Mouse (Mus musculus) embryonic facial prominence, embryonic 13.5 days (tissue): ENCODE data around the gene Fancd2os. TPM values are rescaled to one million over a fixed set of nuclear protein-coding genes. Genes with fewer than 3 reads are reported as not detected.
A peak's percentile ranks its signal among the peaks of the same experiment; 100 is the strongest.

Experiments
- ATAC-seq: fragments of 200-750 bp; cut with Nextera tagmentation; 2 replicates; pipeline ENCODE4 v1.8.0; 2017; ENCODE audit warnings: low read depth; ENCODE audit not compliant: insufficient number of reproducible peaks, insufficient read depth, low FRiP score, low TSS enrichment
- H3K27ac ChIP-seq: fragments of 300-500 bp; sonication (generic); 2 replicates; pipeline ENCODE4 v1.5.1; 2015; ENCODE audit warnings: moderate library complexity, mild to moderate bottlenecking, inconsistent platforms
- H3K27me3 ChIP-seq: fragments of 300-500 bp; sonication (generic); 2 replicates; pipeline ENCODE4 v1.6.1; 2015; ENCODE audit warnings: mild to moderate bottlenecking, inconsistent platforms
- H3K36me3 ChIP-seq: fragments of 300-500 bp; sonication (generic); 2 replicates; pipeline ENCODE4 v1.6.1; 2015; ENCODE audit warnings: mild to moderate bottlenecking, inconsistent platforms
- H3K4me1 ChIP-seq: fragments of 300-500 bp; sonication (generic); 2 replicates; pipeline ENCODE4 v1.6.1; 2015; ENCODE audit warnings: inconsistent platforms
- H3K4me2 ChIP-seq: fragments of 300-500 bp; sonication (generic); 2 replicates; pipeline ENCODE4 v1.6.1; 2015; ENCODE audit warnings: moderate library complexity, mild to moderate bottlenecking, inconsistent platforms
- H3K4me3 ChIP-seq: fragments of 300-500 bp; sonication (generic); 2 replicates; pipeline ENCODE4 v1.5.1; 2015; ENCODE audit warnings: mild to moderate bottlenecking, inconsistent platforms
- H3K9ac ChIP-seq: fragments of 300-500 bp; sonication (generic); 2 replicates; pipeline ENCODE4 v1.6.1; 2015; ENCODE audit warnings: mild to moderate bottlenecking, inconsistent platforms
- H3K9me3 ChIP-seq: fragments of 300-500 bp; sonication (generic); 2 replicates; pipeline ENCODE4 v1.6.1; 2016; ENCODE audit warnings: inconsistent platforms
- WGBS: fragments of 180-500 bp; shearing (Covaris S2); methylation state at CpG from one replicate; pipeline ENCODE4 v1.1.7; 2015; ENCODE audit warnings: mixed read lengths; 5-methylcytosine and 5-hydroxymethylcytosine counted together
- polyA plus RNA-seq: library from polyadenylated mRNA; unstranded; fragments of >200 nt; fragmentation: Nextera tagmentation; extraction: Ambion mirVana; gene quantifications from 2 replicates; pipeline ENCODE4 v1.2.1, GENCODE M21; 2015

The Fancd2os gene
- not detected in 2 replicates for polyA plus RNA-seq

DNA sequence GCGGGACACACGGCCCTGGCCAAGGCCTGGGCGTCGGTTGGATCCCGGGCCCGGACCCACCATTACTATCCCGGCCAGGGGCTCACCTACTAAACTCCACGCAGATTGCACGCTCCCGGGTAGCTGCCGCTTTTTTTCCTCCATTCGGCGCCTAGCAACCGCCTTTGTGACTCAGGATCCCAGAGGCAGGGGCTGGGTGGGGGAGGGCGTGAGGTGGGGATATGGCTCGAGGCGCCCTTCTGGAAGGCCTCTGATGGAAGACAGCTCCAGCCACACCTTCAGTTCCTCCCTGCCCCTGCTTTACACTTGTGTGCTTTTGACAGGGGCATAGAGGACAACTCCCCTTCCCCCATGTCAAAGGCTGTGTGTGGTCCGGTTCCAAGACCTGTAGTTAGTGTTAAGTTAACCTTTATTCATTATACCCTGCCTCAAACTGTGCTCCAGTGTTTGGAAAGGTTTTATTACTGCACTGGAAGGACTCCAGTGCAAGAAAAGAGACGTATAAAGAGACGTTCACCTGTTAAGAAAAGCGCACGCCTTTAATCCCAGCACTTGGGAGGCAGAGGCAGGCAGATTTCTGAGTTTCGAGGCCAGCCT lies at the start of gene Fancd2os:
Gene Fancd2os (minus strand): TSS at position 173 of the 597 bp plus-strand sequence.
- H3K9ac ChIP-seq, result peak within 1 kb of the TSS; percentile 51
- 0 out of 2 replicates have a peak, but pooled peaks cover 4% of the 10 kb centered on the region for H3K36me3 ChIP-seq
- no peak within 1 kb of the TSS for H3K4me3 ChIP-seq
- H3K9me3 ChIP-seq, result no peaks in the 10 kb centered on the region
- no peak within 1 kb of the TSS for H3K27ac ChIP-seq
- 43% methylated on average over 23 of the region's 23 CpGs for WGBS
- H3K4me2 ChIP-seq, result no peak within 1 kb of the TSS
- no peaks in the 10 kb centered on the region for H3K27me3 ChIP-seq
- no peak for ATAC-seq
- H3K4me1 ChIP-seq, result peaks cover 3% of the 10 kb centered on the region

DNA sequence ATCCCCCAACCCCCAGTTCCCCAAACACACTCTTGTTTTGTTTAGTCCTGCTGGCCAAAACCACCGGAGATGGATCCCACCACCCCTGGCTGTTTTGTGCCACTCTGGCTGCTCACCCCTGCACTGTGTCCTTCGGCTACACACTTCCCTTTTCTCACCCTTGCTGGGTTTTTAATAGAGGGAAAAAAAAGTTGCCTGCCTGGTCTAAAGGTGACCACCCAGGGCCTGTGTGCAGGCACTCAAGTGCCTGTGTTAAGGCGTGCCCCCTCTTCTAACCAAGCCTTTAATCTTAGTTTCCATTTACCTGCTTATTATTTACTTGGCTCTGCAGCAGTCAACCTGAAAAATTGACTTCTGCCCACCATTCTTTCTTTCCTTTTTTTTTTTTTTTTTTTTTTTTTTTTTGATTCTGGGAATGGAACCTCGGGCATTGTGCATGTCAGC lies 49.7 kb upstream of the Fancd2os start:
- no peaks in the 10 kb centered on the region for H3K36me3 ChIP-seq
- no peaks in the 10 kb centered on the region for H3K9me3 ChIP-seq
- H3K27ac ChIP-seq, result no peak overlapping the region
- H3K4me2 ChIP-seq, result no peak overlapping the region
- no peaks in the 10 kb centered on the region for H3K4me1 ChIP-seq
- no peak overlapping the region for H3K4me3 ChIP-seq
- no peak for ATAC-seq
- 67% methylated on average over 4 of the region's 4 CpGs for WGBS
- H3K27me3 ChIP-seq, result no peaks in the 10 kb centered on the region
- no peak overlapping the region for H3K9ac ChIP-seq

DNA sequence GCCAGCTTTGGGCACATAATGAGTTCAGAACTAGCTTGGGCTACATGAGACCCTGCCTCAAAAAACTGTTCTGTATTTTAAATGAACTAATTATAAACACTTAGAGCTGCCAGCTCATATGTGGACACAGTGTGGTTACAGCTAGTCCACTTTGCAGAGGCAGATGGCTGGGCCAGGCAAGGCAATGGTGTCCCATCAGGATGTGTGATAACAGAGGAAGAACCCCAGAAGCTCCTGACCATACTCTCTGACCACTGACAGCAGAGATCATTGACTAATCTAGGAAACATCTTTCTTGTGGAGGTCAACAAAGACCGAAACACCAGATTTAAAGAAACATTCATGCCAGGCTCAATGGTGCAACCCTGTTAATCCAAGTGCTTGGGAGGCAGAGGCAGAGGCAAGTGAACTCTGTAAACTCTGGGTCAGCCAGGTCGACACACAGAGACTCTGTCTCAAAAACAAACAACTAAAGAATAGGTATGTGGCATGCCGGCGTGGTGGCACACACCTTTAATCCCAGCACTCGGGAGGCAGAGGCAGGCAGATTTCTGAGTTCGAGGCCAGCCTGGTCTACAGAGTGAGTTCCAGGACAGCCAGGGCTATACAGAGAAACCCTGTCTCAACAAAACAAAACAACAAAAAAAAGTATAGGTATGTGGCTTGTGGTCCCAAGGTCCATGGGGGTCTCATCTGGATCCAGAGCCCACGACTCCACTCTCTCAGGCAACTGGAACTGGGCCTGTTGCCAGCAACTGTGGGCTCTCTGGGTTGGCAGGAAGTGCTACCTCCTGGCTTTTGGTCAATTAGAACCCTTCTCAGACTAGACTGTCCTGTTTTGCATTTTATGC lies 49.1 kb upstream of the Fancd2os start:
- H3K9me3 ChIP-seq, result no peaks in the 10 kb centered on the region
- H3K27me3 ChIP-seq, result no peaks in the 10 kb centered on the region
- H3K4me1 ChIP-seq, result no peaks in the 10 kb centered on the region
- ATAC-seq, result no peak
- H3K9ac ChIP-seq, result no peak overlapping the region
- no peaks in the 10 kb centered on the region for H3K36me3 ChIP-seq
- 82% methylated on average over 7 of the region's 7 CpGs for WGBS
- H3K4me2 ChIP-seq, result no peak overlapping the region
- H3K27ac ChIP-seq, result no peak overlapping the region
- H3K4me3 ChIP-seq, result no peak overlapping the region

DNA sequence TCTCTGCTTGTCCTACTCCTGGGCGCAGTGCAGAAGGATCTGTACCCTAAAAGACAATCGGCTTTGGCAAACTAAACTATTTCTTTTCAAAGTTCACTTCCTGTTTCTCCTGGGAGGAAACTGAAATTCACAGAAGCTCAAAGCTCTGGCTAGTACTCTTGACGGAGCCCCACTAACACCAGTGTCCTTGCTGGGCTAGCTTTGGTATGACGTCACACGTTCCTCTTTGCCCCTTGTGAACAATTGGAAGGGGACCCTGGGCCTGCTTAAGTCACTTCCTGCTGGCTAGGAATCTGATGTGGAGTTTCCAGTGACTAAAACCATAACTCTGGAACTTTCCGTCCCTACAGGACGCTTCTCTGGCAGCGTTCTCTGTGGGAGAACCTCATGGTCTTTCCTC lies 44.3 kb upstream of the Fancd2os start:
- H3K36me3 ChIP-seq, result no peaks in the 10 kb centered on the region
- H3K9me3 ChIP-seq, result no peaks in the 10 kb centered on the region
- WGBS, result 85% methylated on average over 8 of the region's 8 CpGs
- H3K27me3 ChIP-seq, result no peaks in the 10 kb centered on the region
- no peak overlapping the region for H3K9ac ChIP-seq
- no peaks in the 10 kb centered on the region for H3K4me1 ChIP-seq
- no peak overlapping the region for H3K4me3 ChIP-seq
- H3K27ac ChIP-seq, result no peak overlapping the region
- H3K4me2 ChIP-seq, result no peak overlapping the region
- no peak for ATAC-seq

DNA sequence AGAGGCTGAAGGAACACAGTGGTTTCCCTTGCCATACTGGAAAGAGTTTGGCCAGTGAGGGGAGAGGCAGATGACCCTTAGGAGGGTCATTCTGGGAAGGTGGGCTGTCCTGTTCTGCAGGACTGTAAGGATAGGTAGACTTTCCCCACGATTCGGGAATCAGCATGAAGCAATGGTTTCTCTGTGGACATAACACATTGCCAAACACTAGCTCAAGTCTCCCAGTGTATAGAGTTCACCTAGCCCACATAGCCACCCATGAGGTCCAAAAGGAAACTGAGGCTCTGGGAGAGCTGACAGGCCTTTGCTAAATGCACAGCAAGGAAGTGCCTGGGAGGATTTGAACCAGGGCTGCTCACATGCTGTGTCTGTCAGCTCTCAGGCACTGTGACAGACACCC lies 43.5 kb upstream of the Fancd2os start:
- 91% methylated on average over 2 of the region's 2 CpGs for WGBS
- Histone ChIP-seq H3K36me3 (no peaks in the 10 kb centered on the region), H3K9ac (no peak overlapping the region), H3K4me3 (no peak overlapping the region), H3K27ac (no peak overlapping the region), H3K27me3 (no peaks in the 10 kb centered on the region), H3K4me1 (no peaks in the 10 kb centered on the region), H3K9me3 (no peaks in the 10 kb centered on the region), H3K4me2 (no peak overlapping the region)
- ATAC-seq, result no peak

DNA sequence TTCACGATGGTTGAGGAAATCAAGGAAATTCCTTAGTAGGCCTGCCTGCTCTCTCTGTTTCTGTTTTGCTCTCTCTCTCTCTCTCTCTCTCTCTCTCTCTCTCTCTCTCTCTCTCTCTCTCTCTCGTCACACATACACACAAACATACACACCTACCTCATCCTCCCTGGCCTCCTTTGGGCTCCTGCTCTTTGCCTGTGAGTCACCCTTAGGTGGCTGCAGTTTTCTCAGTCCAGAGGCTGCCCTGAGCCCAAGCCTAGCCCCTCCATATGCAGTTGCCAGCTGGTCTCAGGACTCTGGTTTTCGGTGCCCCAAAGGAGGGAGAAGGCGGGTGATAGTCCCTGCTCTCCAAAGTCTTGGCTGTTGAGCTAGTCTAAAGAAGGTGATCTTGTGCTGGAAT lies 42.5 kb upstream of the Fancd2os start:
- ATAC-seq, result no peak
- no peaks in the 10 kb centered on the region for H3K9me3 ChIP-seq
- no peak overlapping the region for H3K27ac ChIP-seq
- no peak overlapping the region for H3K4me3 ChIP-seq
- H3K9ac ChIP-seq, result no peak overlapping the region
- no peaks in the 10 kb centered on the region for H3K4me1 ChIP-seq
- WGBS, result 78% methylated on average over 4 of the region's 4 CpGs
- no peaks in the 10 kb centered on the region for H3K27me3 ChIP-seq
- no peak overlapping the region for H3K4me2 ChIP-seq
- no peaks in the 10 kb centered on the region for H3K36me3 ChIP-seq

DNA sequence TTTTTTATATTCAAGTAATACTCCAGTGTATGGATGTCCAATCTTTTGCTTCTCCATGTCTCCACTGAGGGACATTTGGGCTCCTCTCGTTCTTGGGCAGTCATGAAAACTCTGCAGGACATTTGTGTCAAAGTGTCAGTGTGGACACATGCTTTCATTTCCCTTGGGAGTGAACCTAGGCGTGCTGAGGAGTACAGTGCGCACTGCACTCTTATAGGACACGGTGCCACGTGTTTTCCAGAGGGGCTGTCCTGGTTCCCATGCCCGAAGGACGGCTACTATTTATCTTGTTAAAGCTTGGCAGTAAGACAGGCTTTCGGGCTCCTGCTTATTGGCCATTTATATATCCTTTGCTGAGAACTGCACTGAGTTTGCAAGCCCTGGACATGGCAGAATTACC lies 42.1 kb upstream of the Fancd2os start:
- Histone ChIP-seq H3K4me2 (no peak overlapping the region), H3K9ac (no peak overlapping the region), H3K9me3 (no peaks in the 10 kb centered on the region), H3K27me3 (no peaks in the 10 kb centered on the region), H3K27ac (no peak overlapping the region), H3K4me3 (no peak overlapping the region), H3K36me3 (no peaks in the 10 kb centered on the region), H3K4me1 (no peaks in the 10 kb centered on the region)
- no peak for ATAC-seq
- 84% methylated on average over 8 of the region's 8 CpGs for WGBS

DNA sequence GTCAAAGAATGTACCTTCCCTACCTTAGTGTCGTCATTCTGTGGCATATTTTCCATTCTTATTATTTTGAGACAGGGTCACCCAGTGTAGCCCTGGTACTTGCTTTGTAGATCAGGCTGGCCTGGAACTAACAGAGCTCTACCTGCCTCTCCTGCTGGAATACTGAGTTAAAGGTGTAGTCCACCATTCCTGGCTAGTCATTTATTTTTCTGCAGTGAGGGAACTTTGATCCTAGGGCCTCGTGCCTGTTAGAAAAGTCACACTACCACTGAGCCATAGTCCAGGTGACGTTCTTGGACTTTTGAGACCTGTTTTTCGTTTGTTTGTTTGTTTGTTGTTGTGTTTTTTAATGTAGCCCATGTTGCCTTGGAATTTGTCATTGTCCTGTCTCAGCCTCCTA lies 38.7 kb upstream of the Fancd2os start:
- H3K4me1 ChIP-seq, result no peaks in the 10 kb centered on the region
- no peaks in the 10 kb centered on the region for H3K36me3 ChIP-seq
- H3K4me2 ChIP-seq, result peak overlapping the region; percentile 68; the same call in 1 of the 2 replicates
- H3K4me3 ChIP-seq, result no peak overlapping the region
- ATAC-seq, result no peak
- H3K27ac ChIP-seq, result no peak overlapping the region
- no peak overlapping the region for H3K9ac ChIP-seq
- WGBS, result 82% methylated on average over 4 of the region's 4 CpGs
- H3K27me3 ChIP-seq, result no peaks in the 10 kb centered on the region
- H3K9me3 ChIP-seq, result no peaks in the 10 kb centered on the region

DNA sequence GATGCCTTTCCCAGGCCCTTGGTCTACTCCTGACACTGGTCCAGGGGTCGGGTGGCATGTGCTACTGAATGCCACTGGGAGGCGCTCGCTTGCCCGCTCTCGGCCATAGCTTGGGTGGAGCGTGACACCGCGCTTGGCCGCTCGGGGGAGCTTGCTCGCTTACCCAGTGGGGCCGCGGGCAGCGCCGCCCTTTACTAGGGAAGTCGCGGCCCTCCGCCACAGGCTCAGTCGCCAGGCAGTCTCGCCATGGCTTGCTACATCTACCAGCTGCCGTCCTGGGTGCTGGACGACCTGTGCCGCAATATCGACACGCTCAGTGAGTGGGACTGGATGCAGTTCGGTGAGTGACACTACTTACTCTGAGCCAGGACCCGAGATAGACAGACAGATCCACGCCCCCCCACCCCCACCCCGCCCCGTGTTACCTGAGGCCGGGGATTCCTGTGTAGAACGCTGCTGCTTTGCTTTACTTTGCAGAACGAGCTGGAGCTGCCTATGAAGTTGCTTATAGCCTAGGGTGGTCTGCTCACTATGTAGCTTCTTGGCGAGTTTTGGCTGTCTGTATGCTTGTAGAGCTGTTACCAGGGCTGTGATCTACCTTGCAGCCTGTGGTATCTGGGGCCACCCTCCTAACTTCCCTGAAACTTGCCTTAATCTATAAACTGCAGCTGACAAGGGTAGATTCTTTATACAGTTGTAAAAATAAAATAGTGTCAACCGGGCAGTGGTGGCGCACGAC lies 38.0 kb upstream of the Fancd2os start, which contains the start of gene Irak2:
Gene Irak2 (plus strand): TSS at position 166 of the 739 bp plus-strand sequence.
- peak within 1 kb of the TSS; percentile 73 for H3K9ac ChIP-seq
- H3K36me3 ChIP-seq, result no peaks in the 10 kb centered on the region
- ATAC-seq, result peak; percentile 84
- peak within 1 kb of the TSS; percentile 68 for H3K4me2 ChIP-seq
- H3K4me1 ChIP-seq, result no peaks in the 10 kb centered on the region
- H3K27ac ChIP-seq, result peak within 1 kb of the TSS; percentile 62
- H3K27me3 ChIP-seq, result no peaks in the 10 kb centered on the region
- H3K4me3 ChIP-seq, result peak within 1 kb of the TSS; percentile 54
- no peaks in the 10 kb centered on the region for H3K9me3 ChIP-seq
- whole genome bisulfite sequencing, result 7% methylated on average over 37 of the region's 37 CpGs

DNA sequence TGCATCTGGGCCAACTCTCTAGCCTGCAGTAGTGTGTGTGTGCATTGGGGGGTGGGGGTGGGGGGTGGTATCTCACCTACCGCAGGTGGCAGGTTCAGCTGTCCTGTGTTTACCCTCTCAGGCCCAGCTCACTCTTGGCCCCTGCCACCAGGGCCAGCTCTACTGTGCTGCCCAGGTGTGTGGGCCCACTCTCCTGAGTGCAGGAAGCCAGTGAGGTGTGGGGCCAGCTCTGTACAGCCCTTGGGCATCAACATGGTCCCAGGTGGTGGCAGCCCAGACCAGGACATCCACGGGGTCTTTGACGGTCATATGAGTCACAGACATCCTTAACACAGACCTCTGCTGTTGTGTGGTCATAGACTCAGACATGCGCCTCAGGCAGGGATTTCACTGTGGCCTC lies 32.3 kb upstream of the Fancd2os start:
- Histone ChIP-seq H3K27me3 (no peaks in the 10 kb centered on the region), H3K36me3 (peaks cover 48% of the 10 kb centered on the region), H3K9me3 (no peaks in the 10 kb centered on the region), H3K4me3 (no peak overlapping the region), H3K9ac (no peak overlapping the region), H3K4me1 (no peaks in the 10 kb centered on the region), H3K4me2 (no peak overlapping the region), H3K27ac (no peak overlapping the region)
- ATAC-seq, result no peak
- 83% methylated on average over 4 of the region's 4 CpGs for WGBS

DNA sequence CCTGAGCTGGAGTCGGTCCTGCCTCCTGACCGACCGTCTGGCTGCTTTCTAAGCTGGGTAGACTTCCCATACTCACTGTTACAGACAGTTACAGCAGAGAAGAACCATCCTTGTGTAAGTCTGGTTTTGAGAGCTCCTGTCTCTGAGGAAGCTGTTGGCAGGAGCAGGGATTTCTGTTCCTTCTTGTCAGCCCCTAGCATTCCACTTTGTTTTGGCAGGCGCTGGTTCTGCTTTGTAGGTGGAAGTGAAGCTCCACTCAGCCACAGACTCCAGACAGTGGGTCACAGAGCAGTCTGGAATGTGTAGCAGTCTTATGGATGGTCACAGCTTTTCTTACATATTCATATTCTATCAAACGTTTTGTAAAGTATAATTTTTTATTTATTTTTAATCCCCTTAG lies 29.8 kb upstream of the Fancd2os start:
- Histone ChIP-seq H3K4me3 (no peak overlapping the region), H3K9ac (no peak overlapping the region), H3K36me3 (peaks cover 54% of the 10 kb centered on the region), H3K9me3 (no peaks in the 10 kb centered on the region), H3K27me3 (no peaks in the 10 kb centered on the region), H3K4me1 (peaks cover 9% of the 10 kb centered on the region), H3K4me2 (no peak overlapping the region), H3K27ac (no peak overlapping the region)
- ATAC-seq, result no peak
- WGBS, result 84% methylated on average over 5 of the region's 5 CpGs
